Mouse (Mus musculus): ENCODE results near the gene Ccdc146.
"Not testable (repeated sequence)": the region's sequence is repeated elsewhere in the genome, so short reads cannot be mapped to it uniquely, and the experiment has no call there.

The Ccdc146 gene

DNA sequence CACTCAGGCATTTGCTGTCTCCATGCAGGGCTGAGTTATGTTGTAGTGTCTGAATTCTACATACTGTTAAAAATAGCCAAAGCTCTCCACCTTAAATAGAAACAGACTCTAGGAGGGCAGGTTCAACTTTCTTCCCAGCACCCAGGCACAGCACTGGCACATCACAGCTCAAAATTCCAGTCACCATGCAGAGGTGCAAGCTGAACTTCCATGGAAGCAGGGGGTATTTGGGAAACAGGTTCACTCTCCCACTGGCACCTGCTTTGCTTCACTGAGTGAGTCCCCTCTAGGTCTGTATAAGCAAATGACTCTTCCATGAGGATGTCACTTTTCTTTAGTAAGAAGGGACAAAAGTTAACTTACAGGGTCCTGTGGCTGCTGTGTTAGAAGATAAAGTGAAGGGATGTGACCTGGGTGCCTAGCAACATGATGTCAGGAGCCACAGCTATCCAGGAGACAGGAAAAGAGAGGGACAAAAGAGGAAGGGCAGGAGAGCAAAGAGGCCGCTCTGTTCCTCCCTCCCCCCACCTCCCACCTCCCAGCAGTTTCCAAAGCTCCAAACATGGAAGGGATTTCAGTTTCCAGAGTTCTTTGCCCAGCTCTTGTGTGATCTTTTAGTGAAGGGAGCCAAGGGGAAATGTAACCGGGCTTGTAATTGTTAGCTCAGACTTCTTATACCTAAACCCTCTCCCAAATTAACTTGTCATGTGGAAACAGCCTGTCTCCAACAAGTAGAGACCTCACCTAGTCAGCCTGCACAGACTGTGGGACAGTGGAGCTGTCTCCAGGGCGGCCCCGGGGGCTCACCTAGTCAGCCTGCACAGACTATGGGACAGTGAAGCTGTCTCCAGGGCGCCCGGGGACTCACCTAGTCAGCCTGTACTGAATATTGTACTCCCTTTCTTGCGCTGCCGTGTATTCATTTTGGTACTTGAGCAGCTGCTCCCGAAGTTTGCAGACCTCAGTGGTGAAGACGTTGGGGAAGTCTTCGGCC lies 94.5 kb downstream of the Ccdc146 start:
- DNase-seq (ENCODE audit: low spot score): no peak

DNA sequence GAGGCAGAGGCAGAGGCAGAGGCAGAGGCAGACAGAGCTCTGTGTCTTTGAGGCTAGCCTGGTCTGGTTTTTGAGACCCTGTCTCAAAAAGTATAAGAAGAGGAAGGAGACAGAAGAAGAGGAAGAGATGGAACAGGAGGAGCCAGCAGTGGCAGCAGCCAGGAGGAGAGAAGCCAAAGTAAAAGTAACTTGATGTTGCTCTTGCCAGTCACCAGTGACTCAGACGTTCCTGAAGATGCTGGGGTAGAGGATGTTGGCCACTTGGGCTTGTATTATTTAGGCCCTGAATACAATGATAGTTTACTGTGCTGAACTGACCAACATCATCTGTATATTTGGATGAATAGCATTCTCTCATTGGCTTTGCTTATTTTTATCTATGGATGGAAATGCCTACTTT lies 95.9 kb downstream of the Ccdc146 start:
- DNase-seq (ENCODE audit: low spot score): no peak

DNA sequence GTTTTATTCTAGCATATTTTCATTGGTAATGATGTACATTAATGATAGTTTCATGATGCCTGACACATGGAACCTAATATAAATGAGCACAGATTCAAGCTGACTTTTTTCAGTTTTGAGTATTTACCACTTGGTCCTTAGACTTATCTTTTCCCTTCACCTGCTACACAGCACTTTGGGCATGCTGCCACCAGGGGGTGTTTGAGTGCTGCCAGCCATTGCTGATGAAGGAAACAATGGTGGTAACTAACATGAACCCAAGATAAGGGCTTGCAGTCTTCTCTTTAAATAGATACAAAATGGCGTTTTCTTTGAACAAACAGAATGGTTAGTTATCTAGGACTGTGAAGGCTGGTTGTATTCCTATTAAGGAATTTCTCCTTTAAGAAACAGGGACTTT lies 98.0 kb downstream of the Ccdc146 start:
- peak; percentile 64 for DNase-seq (ENCODE audit: low spot score)

DNA sequence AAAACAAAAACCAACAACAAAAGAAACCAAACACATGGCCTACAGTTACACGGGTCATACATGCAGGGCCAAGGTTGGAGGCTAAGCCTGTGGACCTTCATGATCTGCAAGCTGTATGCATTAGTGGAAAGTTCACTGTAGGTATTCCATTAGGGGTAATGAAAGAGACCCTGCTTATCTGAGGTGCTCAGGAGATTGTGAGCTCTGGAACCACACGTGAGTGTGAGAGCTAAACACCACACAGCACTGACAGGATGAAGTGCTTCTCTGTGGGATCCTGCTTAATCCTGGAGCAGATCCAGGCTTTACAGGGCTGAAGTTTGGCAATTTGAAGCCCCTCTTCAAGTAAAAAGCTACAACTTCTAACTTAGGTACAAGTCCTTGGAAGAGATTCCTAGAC lies 104.3 kb downstream of the Ccdc146 start:
- DNase-seq (ENCODE audit: low spot score): no peak

DNA sequence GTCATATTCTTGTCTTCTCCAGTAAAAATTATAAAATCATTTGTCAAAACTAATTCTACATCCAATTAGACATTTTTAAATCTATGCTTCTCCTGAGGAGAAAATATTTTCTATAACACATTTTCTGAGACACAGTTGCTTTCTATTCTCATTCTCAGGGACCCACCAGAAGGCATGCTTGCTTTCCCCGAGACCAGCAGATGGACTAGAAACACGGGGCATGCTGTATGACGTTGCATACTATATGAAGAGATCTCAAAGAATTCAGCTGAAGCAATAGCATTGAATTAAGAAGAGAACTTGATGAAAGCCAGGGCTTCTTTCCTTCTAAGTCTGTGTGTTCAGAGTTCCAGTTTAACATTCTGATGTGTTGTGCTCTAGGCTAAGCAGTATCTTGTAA lies 109.8 kb downstream of the Ccdc146 start:
- no peak for DNase-seq (ENCODE audit: low spot score)

DNA sequence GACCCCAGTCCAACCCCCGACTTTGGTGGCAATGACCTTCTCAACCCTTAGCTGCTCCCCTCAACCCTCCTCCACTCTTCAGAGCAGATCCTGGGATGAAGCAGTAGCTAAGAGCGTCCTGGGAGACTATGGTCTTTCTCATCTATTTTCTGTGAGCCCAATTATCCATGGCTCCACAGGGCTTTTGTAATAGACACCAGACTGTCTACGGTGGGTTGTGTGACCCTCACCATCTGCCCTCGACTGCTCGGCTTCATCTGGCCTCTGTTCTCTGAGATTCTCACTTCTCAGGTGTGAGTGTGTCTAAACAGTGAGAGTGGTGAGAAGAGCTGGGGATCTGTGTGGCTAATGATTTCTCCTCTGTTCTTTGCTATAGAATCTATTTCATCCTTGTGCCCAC lies 117.3 kb downstream of the Ccdc146 start:
- no peak for DNase-seq (ENCODE audit: low spot score)

DNA sequence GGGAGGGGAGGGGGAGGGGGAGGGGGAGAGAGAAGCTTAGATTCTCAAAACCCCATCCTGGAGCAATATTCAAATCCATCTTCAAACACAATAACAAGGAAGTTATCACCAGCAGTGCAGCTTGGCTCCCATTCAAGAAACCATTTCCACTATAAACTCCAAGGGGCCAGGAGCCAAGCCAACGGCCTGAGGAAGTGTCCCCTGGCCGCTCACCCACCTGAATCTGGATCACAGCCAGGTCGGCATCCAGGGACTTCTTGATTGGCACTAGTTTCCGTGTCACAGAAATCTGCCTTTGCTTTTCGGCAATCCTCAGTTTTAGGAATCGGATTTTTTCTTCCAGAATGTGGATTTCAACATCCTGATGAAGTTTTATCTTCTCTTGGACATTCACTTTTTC lies 123.5 kb downstream of the Ccdc146 start:
- DNase-seq (ENCODE audit: low spot score): peak; percentile 38

DNA sequence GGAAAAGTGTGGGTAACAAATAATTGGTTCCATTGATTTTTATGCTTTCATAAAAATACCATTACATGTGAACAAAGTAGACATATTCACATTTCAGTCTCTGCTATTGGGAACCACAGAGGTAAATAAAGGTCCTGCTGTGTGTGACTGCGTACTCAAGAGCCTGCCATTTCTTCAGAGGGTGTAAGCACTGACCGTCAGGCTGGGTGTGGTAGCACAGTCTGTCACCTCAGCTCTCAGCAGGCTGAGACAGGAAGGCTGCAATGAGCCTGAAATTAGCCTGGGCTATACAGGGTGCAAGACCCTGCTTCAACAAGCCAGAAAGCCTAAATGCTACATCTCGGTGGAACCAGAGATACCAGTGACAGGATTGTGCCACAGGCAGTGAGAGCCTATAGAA lies 124.4 kb downstream of the Ccdc146 start:
- DNase-seq (ENCODE audit: low spot score): no peak

DNA sequence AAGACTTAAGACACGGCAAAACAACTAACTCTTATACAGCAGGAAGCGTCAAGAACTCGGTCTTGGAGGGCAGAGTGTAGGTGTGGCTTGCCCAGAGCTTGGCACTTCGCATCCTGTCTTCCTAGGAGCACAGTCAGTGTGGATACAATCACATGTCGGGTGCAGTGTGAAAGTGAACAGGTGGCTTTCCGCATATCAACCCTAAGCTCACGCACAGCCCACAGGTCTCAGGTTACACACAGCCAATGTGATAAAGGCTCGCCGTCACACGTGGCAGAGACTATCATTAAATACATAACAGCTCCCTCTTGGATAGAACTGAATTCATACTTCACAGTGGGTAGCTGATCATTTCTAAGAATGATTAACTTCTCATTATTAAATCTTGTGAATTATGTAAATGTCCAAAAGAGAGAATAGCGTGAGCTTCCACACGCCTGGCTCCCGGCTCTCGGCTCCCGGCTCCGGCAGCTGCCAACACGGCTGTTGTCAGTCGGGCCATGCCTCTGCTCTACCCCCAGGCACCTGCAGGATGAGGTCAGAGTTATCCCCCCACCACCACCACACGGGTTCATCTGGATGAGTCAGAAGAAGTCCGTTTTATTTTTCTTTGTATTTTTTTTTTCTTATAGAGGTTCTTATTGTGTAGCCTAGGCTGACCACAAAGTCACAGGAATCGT lies 125.3 kb downstream of the Ccdc146 start:
- DNase-seq (ENCODE audit: low spot score): no peak

DNA sequence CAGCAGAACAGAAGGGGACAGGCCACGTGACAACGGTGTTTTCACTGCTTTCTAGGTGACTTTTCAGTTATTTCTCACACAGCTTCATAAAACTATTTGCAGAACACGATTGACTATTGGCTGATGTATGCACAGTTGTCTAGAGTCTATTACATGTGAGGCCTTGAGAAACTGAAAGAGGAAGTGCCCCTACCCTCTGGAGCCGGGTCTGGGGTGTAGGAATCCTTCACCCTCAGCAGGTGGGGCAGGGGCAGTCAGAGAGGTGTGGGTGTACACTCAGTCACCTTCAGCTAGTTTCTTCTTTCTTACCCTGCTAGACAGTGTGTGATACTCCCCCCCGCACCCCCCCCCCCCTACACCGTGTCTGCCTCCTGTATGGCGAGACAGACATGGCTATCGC lies 128.8 kb downstream of the Ccdc146 start:
- DNase-seq (ENCODE audit: low spot score): no peak

DNA sequence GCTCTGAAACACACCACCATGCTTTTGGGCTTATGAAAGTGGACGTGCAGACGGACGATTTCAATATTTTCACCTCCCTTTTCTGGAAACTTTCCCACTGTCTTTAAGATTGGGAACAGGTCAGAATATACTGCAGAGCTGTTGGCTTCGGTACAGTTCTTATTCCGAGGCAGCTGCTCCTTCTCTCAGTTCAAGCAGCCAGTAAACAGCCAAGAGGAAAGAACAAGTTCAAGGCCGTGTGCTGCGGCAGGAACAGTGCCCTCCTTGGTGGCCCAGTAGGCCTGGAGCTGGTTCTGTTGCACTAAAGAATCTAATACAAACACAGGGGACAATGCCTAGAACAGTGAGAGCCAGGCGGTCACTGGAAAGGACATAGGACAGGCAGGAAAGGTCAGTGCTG lies 133.9 kb downstream of the Ccdc146 start:
- DNase-seq (ENCODE audit: low spot score): no peak

DNA sequence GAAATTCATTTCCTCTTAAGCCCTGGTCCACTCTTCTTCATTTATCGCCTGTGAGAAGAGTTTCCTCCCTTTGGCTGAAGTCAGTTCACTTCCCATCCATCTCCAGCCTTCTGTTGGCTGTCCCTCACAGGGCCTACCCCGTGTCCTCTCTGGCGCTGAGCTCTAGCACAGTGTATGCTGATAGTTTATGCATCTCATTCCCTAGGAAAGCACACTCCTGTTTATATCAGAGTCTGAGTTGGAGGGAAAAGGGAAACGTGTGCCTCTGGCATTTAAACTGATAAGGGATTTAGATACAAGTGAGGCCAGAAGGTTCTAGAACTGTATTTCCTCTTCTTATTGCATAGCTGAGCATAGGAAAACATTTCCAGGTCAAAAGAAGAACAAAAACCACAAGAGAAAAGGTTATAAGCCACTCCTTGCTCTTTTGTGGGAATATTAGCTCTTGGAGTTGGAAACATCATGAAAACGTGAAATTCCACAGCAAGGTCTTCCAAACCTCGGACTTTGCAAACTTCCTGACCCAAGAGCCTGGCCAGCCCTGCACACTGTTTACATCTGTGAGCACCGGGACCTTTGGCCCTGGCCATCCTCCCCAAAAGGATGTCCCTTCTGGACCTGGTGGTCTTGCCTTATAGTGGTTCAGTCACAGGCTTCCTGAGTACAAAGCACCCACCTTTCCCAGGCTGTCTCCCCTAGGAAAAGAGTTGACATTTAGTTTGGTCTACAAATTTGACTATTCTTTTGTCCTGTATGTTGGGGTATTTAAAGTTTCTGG lies 135.6 kb downstream of the Ccdc146 start:
- no peak for DNase-seq (ENCODE audit: low spot score)

DNA sequence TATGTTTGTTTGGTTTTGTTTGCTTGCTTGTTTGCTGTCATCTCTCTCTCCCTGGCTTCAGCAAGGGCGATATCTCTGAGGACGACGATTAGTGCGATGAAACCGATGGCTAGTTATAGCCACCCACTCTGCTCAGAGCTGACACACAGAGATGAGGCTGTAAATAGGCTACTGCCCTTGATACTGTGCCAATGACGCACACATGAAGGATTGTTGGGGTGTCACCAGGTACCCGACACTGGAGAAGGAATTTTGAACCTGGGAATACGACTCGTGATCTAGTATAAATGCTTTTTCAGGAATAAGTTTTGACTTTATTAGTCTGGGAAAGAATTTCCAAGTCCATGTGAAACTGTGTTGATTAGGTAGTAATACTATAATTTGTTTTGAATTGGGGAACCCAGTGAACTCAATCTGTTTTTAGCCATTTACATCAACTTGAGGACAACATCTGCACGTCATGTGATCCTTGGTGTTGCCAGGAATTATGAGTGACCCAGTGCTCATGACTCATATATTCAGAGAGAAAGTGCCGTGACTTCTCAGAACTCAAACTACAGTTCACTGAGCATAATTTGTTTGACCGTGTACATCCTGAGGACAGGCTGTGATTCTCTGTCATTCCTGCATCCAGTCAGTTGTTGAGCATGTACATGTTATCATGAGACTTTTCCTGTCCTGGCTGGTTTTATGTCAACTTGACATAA lies 141.0 kb downstream of the Ccdc146 start:
- no peak for DNase-seq (ENCODE audit: low spot score)

DNA sequence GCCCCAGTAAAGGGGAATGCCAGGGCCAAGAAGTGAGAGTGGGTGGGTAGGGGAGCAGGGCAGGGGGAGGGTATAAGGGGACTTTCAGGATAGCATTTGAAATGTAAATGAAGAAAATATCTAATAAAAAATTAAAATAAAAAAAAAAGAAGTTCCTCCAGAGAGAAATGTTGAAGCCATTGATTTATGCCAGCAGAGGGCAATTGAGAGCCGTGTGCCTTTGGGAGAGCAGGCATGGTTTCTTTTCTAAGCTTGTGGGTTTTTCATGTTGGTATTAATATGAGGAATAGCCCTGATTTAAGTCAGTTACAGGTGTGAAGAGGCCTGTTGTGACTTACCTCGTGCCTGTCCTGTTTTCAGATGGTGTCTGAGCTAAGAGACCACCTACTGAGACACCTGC lies 146.8 kb downstream of the Ccdc146 start:
- DNase-seq (ENCODE audit: low spot score): not testable (repeated sequence)

DNA sequence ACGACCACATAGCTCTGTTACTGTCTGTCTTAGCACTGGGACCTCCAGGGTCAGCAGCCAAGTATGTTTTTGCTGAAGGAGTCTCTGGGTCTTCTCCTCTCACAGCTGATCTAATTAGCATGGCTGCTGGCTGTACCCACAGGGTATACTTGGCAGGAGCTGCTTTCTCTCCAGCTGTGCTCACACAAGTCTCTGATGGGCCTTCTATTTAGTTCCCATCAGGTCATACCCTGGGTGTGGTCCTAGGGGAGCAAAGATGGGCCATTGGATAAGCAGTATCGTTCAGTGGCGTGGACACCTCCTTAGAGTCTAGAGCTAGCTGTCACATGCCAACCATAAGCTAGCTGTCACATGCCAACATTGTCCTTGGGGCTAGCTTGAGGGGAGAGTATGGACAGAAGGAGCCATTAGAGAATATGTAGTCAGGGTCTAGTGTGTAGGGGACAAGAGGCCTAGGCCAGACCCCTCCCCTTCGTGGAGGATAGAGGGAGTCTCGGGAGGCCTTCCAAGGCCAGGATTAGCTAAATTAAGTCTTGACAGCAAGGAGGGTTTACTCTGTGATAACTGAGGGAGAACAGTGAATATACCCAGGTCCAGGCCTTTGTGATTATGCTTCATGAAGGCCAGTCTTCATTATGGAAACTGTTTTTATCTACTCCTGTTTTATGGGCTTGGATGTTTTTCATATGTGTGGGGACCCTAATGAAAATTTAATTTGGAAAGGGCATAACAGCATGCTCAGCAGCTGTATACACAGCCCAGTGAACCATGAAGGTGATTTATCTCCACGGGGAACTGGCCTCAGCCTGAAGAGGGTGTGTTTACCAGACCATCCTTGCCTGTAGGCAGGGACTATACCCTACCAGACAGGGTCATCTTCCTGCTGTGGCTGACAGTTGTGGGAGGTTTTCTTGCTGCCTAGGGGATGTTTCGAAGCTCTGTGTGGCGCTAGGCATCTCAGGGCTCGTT lies 152.8 kb downstream of the Ccdc146 start:
- no peak for DNase-seq (ENCODE audit: low spot score)

DNA sequence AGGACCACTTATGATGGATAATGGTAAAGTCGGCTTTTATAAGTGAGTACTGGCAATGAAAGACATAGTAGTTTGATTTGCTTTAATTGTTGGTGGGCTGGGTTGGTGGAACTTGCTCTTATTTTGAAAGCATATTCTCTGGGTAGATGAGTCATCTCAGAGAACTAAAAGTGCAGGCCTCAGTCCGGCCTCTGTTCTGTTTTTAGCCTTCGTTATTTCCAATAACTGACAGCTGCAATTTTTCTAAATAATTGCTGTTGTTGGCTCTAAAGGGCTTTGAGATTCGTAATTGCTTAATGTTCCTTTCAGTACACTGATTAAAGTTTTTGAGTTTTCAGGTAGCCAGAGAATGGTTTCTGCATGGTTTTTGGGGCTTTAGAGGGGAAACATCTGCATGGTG lies 153.7 kb downstream of the Ccdc146 start:
- DNase-seq (ENCODE audit: low spot score): no peak

DNA sequence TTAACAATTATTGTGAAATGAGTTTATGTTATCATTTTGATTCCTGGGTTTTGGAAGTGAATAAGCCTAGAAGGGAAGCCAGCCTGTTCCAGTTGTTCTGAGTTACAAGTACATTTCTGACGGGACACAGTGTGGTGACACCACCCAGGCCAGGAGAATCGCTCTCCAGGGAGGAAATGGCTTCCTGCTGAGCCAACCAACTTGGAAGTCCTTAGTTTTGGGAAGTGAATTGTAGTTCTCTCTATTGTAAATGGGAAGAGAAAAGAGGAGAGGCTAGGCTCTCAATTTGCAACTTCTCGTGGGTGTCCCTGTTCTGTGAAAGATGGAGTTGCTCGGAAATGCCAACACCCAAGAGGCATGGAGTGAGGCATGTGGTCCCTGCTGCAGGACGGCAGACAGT lies 155.0 kb downstream of the Ccdc146 start:
- DNase-seq (ENCODE audit: low spot score): no peak

DNA sequence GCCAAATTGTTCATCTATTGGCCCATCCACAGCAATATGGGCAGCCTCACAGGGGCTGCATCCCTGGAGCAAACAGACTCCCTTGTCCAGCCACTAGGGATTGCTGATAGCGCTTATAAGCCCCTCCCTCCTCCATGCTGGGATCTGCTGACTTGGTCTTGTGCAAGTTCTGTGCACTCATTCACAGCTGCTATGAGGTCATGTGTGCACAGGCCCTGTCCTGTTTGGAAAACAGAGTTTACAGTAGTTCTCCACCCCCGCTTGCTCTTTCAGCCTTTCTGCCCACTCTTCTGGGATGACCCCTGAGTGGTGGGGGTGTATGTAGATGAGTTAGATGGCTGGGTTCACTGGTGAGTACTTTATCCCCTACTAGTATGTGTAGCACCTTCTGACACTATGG lies 157.4 kb downstream of the Ccdc146 start:
- no peak for DNase-seq (ENCODE audit: low spot score)

DNA sequence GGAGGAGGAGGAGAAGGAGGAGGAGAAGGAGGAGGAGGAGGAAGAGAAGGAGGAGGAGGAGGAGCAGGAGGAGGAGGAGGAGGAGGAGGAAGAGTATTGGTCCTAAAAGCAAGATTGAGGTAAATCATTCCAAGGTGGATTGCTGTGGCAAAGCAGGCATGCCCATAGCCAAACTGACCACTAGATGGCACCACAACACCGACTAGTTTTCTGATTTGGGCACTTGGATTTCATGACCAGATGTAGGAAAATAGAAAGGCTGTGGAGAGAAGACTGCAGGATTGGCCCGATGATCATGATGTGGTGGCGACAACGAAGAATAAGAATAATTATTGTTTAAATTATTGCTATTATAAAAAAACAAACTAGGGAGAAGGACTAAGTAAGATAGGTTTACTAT lies 159.4 kb downstream of the Ccdc146 start:
- peak; percentile 68 for DNase-seq (ENCODE audit: low spot score)

DNA sequence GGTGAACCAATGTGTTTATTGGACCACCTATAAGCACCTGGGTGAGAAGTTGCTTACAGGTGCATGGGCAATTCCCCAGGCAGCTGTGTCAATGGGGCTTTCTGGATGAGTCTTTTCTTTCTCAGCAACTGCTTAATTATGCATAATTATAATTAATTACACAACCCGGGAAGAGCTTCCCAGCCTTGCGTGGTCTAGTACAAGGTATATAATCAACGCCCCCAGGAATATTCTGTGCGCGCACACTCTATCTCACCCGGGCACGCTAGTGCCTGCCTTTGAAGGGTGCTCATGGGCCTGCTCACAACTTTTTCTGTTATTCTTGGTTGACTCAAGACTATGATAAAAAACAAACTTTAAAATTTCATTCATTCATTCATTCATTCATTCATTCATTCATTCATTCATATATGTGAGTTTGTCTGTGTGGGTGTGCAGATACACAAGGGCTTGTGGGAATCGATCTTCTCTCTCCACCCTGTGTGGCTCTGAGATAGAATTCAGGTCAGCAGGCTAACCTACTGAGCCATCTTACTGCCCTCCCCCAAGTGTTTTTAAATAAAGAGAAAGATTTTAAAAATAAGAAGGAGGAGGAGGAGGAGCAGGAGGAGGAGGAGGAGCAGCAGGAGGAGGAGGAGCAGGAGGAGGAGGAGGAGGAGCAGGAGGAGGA lies 160.0 kb downstream of the Ccdc146 start:
- no peak for DNase-seq (ENCODE audit: low spot score)

All from ovary, postnatal 36 days (tissue).